Mouse (Mus musculus) neutrophil, adult 65 days (primary cell): ENCODE data around the gene Xpnpep2. TPM values are rescaled to one million over a fixed set of nuclear protein-coding genes. Genes with fewer than 3 reads are reported as not detected.

Experiments
- total RNA-seq: library from RNA; stranded (reverse); gene quantifications from 2 replicates; pipeline ENCODE4 v1.2.4, GENCODE M21; 2023

Gene Xpnpep2
- not detected in 2 replicates for total RNA-seq

GRCm38 (mm10) chrX:48108394-48109315, at the start of gene Xpnpep2:
Gene Xpnpep2 (plus strand): TSS chrX:48108725.

GRCm38 (mm10) chrX:48146262-48146661, 37.7 kb downstream of the Xpnpep2 start, which contains the start of gene Sash3:
Gene Sash3 (plus strand): TSS chrX:48146436.

Other genes starting within 250 kb of the Xpnpep2 start
- not detected in 2 replicates for gene Smarca1, start 215.8 kb upstream of the Xpnpep2 start, total RNA-seq
- 9.3 and 14.4 TPM in 2 replicates for gene Ocrl, start 196.3 kb upstream of the Xpnpep2 start, total RNA-seq
- 0.88 and 1.4 TPM in 2 replicates for gene Apln, start 73.9 kb upstream of the Xpnpep2 start, total RNA-seq
- 104 and 111 TPM in 2 replicates for gene Sash3, start 37.7 kb downstream of the Xpnpep2 start, total RNA-seq
- gene Zdhhc9, start 100.2 kb downstream of the Xpnpep2 start, total RNA-seq = 35.7 and 47.3 TPM in 2 replicates
- 20.2 and 23.0 TPM in 2 replicates for gene Utp14a, start 148.1 kb downstream of the Xpnpep2 start, total RNA-seq
- gene Bcorl1, start 232.6 kb downstream of the Xpnpep2 start, total RNA-seq = 16.8 and 19.8 TPM in 2 replicates